Mouse (Mus musculus): ENCODE measurements around the gene Ecel1. TPM values are rescaled to one million over a fixed set of nuclear protein-coding genes. Genes with fewer than 3 reads are reported as not detected.

Ecel1 gene
- polyA plus RNA-seq, 2 experiments = 0.02 TPM; not detected in 1

GRCm38 (mm10) chr1:87171312-87171711 is 15.0 kb upstream of the Ecel1 start:
- Histone ChIP-seq H3K4me2 (ENCODE audit: low read depth) (no peak overlapping the region), H3K27ac (no peak overlapping the region), H3K27me3 (ENCODE audit: control insufficient read depth, insufficient read depth, low read length) (peaks cover 12% of the 10 kb centered on the region), H3K9ac (replicated peaks) (no peak overlapping the region), H3K36me3 (replicated peaks; ENCODE audit: control insufficient read depth, insufficient read depth, low read depth) (no peaks in the 10 kb centered on the region), H3K4me3 (ENCODE audit: insufficient read depth in 1 of 2, low read depth in 2 of 2, low read length in 2 of 2) (no peak overlapping the region), H3K4me1 (replicated peaks; ENCODE audit: control insufficient read depth in 2 of 2, insufficient read depth in 2 of 2, low read length in 1 of 2) (no peaks in the 10 kb centered on the region), H3K9me3 (ENCODE audit: control insufficient read depth, low read length) (no peaks in the 10 kb centered on the region)
- ATAC-seq (ENCODE audit: insufficient read depth) (no peak), DNase-seq (ENCODE audit: low read depth in 3 of 3, low spot score in 3 of 3) (no peak)
- 29% methylated on average over 1 of the region's 1 CpGs for WGBS (ENCODE audit: insufficient replicate concordance)
- no peak for TF ChIP-seq CTCF (IDR thresholded peaks at IDR 0.05; ENCODE audit: low read depth)
- TF ChIP-seq EP300 (IDR thresholded peaks at IDR 0.05; ENCODE audit: low read depth) = no peak

DNA sequence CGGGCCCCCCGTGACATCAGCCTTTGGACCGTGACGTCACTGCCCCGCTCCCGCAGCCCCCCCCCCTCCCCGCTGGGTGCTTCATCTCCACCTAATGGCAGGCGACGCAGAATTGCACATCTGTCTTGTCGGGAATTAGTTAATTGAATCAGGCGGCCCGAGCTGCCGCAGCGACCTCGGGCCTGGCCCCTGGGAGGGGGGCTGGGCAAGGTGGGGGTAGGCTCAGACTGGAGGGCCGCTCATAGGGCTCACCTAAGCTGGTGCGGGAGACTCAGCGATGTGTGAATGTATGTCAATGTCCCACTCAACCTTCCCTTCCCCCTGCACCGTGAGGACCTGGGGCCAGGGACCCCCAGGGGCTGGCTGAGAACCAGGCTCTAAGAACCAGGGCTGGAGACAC is 14.1 kb upstream of the Ecel1 start:
- DNase-seq (ENCODE audit: low read depth in 3 of 3, low spot score in 3 of 3) = no peak
- no peak overlapping the region for H3K9ac ChIP-seq (replicated peaks)

GRCm38 (mm10) chr1:87164796-87165184 is 8.5 kb upstream of the Ecel1 start:
- Histone ChIP-seq H3K27ac (no peak overlapping the region), H3K9ac (replicated peaks) (no peak overlapping the region), H3K36me3 (replicated peaks; ENCODE audit: control insufficient read depth, insufficient read depth, low read depth) (no peaks in the 10 kb centered on the region), H3K4me1 (replicated peaks; ENCODE audit: control insufficient read depth in 2 of 2, insufficient read depth in 2 of 2, low read length in 1 of 2) (no peaks in the 10 kb centered on the region), H3K4me3 (ENCODE audit: insufficient read depth in 1 of 2, low read depth in 2 of 2, low read length in 2 of 2) (no peak overlapping the region), H3K4me2 (ENCODE audit: low read depth) (no peak overlapping the region), H3K27me3 (ENCODE audit: control insufficient read depth, insufficient read depth, low read length) (no peaks in the 10 kb centered on the region; the same call in 1 of the 2 replicates), H3K9me3 (ENCODE audit: control insufficient read depth, low read length) (no peaks in the 10 kb centered on the region)
- ATAC-seq (ENCODE audit: insufficient read depth) (no peak), DNase-seq (ENCODE audit: low read depth in 3 of 3, low spot score in 3 of 3) (no peak)
- WGBS (ENCODE audit: insufficient replicate concordance) = 42% methylated on average over 9 of the region's 9 CpGs
- TF ChIP-seq EP300 (IDR thresholded peaks at IDR 0.05; ENCODE audit: low read depth) (no peak), CTCF (IDR thresholded peaks at IDR 0.05; ENCODE audit: low read depth) (no peak)

More for the DNA sequence above, 14.1 kb upstream of the Ecel1 start:
- no peak for ATAC-seq (ENCODE audit: insufficient read depth)
- Histone ChIP-seq H3K4me1 (replicated peaks; ENCODE audit: control insufficient read depth in 2 of 2, insufficient read depth in 2 of 2, low read length in 1 of 2) (no peaks in the 10 kb centered on the region), H3K4me2 (ENCODE audit: low read depth) (no peak overlapping the region), H3K9me3 (ENCODE audit: control insufficient read depth, low read length) (no peaks in the 10 kb centered on the region), H3K27ac (no peak overlapping the region), H3K36me3 (replicated peaks; ENCODE audit: control insufficient read depth, insufficient read depth, low read depth) (no peaks in the 10 kb centered on the region), H3K27me3 (ENCODE audit: control insufficient read depth, insufficient read depth, low read length) (peaks cover 12% of the 10 kb centered on the region), H3K4me3 (ENCODE audit: insufficient read depth in 1 of 2, low read depth in 2 of 2, low read length in 2 of 2) (no peak overlapping the region)
- WGBS (ENCODE audit: insufficient replicate concordance) = 22% methylated on average over 19 of the region's 19 CpGs
- TF ChIP-seq CTCF (IDR thresholded peaks at IDR 0.05; ENCODE audit: low read depth) (no peak), EP300 (IDR thresholded peaks at IDR 0.05; ENCODE audit: low read depth) (no peak)

- no peak overlapping the region for H3K4me2 ChIP-seq (ENCODE audit: low read depth)
- H3K27me3 ChIP-seq (ENCODE audit: control insufficient read depth, insufficient read depth, low read length) = no peaks in the 10 kb centered on the region; the same call in 1 of the 2 replicates
- TF ChIP-seq CTCF (IDR thresholded peaks at IDR 0.05; ENCODE audit: low read depth) = no peak
- no peak for TF ChIP-seq EP300 (IDR thresholded peaks at IDR 0.05; ENCODE audit: low read depth)
- H3K9ac ChIP-seq (replicated peaks) = no peak overlapping the region
- ATAC-seq (ENCODE audit: insufficient read depth) (no peak), DNase-seq (ENCODE audit: low read depth in 3 of 3, low spot score in 3 of 3) (no peak)
- no peaks in the 10 kb centered on the region for H3K36me3 ChIP-seq (replicated peaks; ENCODE audit: control insufficient read depth, insufficient read depth, low read depth)
- 26% methylated on average over 11 of the region's 11 CpGs for WGBS (ENCODE audit: insufficient replicate concordance)
- H3K4me3 ChIP-seq (ENCODE audit: insufficient read depth in 1 of 2, low read depth in 2 of 2, low read length in 2 of 2) = no peak overlapping the region
- no peaks in the 10 kb centered on the region for H3K9me3 ChIP-seq (ENCODE audit: control insufficient read depth, low read length)
- H3K4me1 ChIP-seq (replicated peaks; ENCODE audit: control insufficient read depth in 2 of 2, insufficient read depth in 2 of 2, low read length in 1 of 2) = no peaks in the 10 kb centered on the region
- H3K27ac ChIP-seq = no peak overlapping the region
These were observed 8.0 kb upstream of the Ecel1 start for GRCm38 (mm10) chr1:87164164-87164795.

DNA sequence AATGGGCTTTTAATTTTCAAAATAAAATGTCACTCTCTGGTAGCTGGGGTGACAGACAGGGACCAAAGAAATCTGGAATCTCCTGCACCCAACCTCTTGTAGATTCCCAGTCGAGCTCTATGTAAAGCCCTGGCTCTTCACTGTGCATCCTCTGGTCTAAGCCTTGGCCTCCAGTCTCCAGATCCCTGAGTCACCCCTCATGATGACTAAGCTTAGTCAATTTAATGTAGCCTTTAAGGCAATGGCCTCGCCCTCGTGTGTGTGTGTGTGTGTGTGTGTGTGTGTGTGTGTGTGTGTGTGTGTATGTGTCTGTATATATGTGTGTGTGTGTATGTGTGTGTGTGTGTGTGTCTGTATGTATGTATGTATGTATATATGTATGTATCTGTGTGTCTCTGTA is 3.1 kb upstream of the Ecel1 start:
- Histone ChIP-seq H3K27me3 (ENCODE audit: control insufficient read depth, insufficient read depth, low read length) (peaks cover 37% of the 10 kb centered on the region), H3K27ac (no peak overlapping the region), H3K4me1 (replicated peaks; ENCODE audit: control insufficient read depth in 2 of 2, insufficient read depth in 2 of 2, low read length in 1 of 2) (no peaks in the 10 kb centered on the region), H3K4me3 (ENCODE audit: insufficient read depth in 1 of 2, low read depth in 2 of 2, low read length in 2 of 2) (no peak overlapping the region), H3K9ac (replicated peaks) (no peak overlapping the region), H3K9me3 (ENCODE audit: control insufficient read depth, low read length) (no peaks in the 10 kb centered on the region), H3K36me3 (replicated peaks; ENCODE audit: control insufficient read depth, insufficient read depth, low read depth) (no peaks in the 10 kb centered on the region), H3K4me2 (ENCODE audit: low read depth) (no peak overlapping the region)
- TF ChIP-seq CTCF (IDR thresholded peaks at IDR 0.05; ENCODE audit: low read depth) = no peak
- TF ChIP-seq EP300 (IDR thresholded peaks at IDR 0.05; ENCODE audit: low read depth) = no peak
- 48% methylated on average over 3 of the region's 3 CpGs for WGBS (ENCODE audit: insufficient replicate concordance)
- ATAC-seq (ENCODE audit: insufficient read depth) = no peak
- DNase-seq (ENCODE audit: low read depth in 3 of 3, low spot score in 3 of 3) = no peak

All from liver, embryonic 14.5 days (tissue).